Mouse (Mus musculus) brain, embryonic 14.5 days (tissue): ENCODE results near the gene H2-T24. TPM values are rescaled to one million over a fixed set of nuclear protein-coding genes. Genes with fewer than 3 reads are reported as not detected.

Experiments used
- DNase-seq: peaks from one replicate; pipeline ENCODE4 v3.0.0-alpha.2; 2011; ENCODE audit warnings: low read depth
- CTCF ChIP-seq: fragments of 200-500 bp; IDR thresholded peaks from 2 replicates; pipeline ENCODE4 v1.5.1; 2012; ENCODE audit warnings: inconsistent platforms, mild to moderate bottlenecking, moderate library complexity, borderline replicate concordance; ENCODE audit not compliant: insufficient read depth, insufficient read length; ENCODE audit errors: extremely low read depth
- POLR2A ChIP-seq: fragments of 200-500 bp; IDR thresholded peaks from 2 replicates; pipeline ENCODE4 v1.6.1; 2012; ENCODE audit warnings: mild to moderate bottlenecking, inconsistent platforms, borderline replicate concordance; ENCODE audit not compliant: poor library complexity, insufficient read depth, insufficient read length, severe bottlenecking; ENCODE audit errors: extremely low read depth
- polyA plus RNA-seq: library from polyadenylated mRNA; depleted of rRNA; stranded (reverse); fragments of >200 nt; gene quantifications from 2 replicates; pipeline ENCODE4 v1.2.3, GENCODE M21; 2012

Gene H2-T24
- polyA plus RNA-seq, 1 experiment = 0.19 TPM

DNA sequence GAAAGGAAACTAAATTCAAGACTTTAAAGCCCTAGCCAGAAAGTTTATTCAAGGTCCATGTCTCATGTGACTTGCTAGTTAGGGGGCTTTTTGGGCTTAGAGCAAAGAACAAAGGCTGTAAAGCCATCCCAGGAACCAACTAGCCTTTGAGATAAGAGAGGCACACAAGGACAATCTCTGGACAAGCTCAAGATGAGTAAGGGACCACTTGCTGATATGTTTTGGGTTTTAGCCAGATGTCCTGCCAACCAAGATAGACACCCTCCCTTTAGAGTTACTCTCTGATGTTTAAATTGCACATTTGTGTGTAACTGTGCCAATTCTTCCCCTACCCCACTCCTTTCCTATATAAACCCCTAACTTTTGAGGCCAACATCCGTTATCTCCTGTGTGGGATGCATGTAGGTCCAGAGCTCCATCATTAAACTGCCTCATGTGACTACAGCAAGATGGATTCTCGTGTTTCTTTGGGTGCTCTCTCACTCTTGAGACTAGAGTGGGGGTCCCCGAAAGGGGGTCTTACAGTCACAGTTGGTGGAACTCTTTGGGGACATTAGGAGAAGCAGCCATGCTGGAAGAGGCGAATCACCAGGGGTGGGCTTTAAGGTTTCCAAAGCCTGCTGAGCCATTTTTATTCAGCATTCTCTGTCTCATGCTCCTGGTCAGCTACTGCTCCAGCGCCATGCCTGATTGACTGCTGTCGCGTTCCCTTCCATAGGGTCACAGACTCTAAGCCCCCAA lies 8.7 kb upstream of the H2-T24 start:
- TF ChIP-seq CTCF (no peak), POLR2A (no peak)
- DNase-seq = no peak

DNA sequence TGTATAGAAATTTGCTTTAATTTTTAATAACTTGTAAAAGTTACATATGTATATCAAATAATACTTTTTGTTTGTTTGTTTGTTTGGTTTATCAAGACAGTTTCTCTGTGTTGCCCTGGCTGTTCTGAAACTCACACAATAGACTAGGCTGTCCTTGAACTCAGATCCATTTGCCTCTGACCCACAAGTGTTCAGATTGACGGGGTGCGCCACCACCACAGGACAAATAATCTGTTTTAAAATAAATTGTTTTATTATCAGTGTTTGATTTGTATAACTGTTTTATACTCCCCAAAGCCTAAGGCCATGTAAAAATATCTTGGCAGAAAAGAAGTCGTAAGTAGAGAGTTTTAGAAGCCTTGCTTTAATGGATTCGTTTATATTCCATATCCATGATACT lies 7.3 kb upstream of the H2-T24 start:
- no peak for DNase-seq

DNA sequence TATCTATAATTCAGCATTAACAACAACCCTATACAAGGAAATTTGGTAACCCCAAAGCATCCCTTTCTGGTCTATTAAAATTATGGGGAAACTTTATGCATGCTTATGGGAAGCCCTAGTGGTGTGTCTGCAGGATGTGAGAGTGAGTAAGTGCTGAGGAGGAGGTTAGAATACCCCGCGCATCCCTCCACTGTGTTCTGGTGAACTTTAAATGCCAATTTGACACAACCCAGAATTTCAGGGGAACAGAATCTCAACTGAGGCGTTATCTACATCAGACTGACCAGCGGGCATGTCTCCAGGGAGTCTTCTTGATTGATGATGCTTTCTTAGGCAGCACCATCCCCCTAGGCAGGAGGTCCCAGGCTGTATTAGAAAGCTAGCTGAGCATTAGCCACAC lies 5.5 kb upstream of the H2-T24 start:
- DNase-seq = no peak
- TF ChIP-seq CTCF (no peak), POLR2A (no peak)

More for the DNA sequence above, 7.3 kb upstream of the H2-T24 start:
- TF ChIP-seq POLR2A = no peak
- TF ChIP-seq CTCF = no peak

GRCm38 (mm10) chr17:36025197-36025596 lies 4.8 kb upstream of the H2-T24 start:
- TF ChIP-seq CTCF = no peak
- TF ChIP-seq POLR2A = no peak
- DNase-seq = no peak

- DNase-seq = no peak
- TF ChIP-seq POLR2A (no peak), CTCF (no peak)
Observed at GRCm38 (mm10) chr17:36023710-36024654, 3.6 kb upstream of the H2-T24 start.

- no peak for DNase-seq
Observed at GRCm38 (mm10) chr17:36022922-36023321, 2.6 kb upstream of the H2-T24 start.

DNA sequence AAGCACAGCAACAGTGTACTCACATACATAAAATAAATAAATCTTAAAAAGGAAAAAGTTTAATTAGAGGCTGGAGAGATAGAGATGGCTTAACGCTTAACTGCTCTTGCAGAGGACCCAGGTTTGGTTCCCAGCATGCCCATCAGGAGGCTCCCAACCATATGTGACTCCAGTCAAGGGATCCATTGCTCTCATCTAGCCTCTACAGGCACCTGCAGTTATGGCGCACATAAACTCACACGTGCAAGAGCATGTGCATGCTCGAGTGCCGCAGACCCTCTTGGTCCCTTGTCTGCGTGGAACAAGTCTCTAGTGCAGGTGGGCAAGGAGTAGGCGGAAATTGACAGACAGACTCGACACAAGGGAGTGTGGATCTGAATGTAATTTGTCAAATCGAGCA lies 1.7 kb upstream of the H2-T24 start:
- TF ChIP-seq POLR2A = no peak
- TF ChIP-seq CTCF = no peak
- DNase-seq = no peak

More at GRCm38 (mm10) chr17:36022922-36023321, 2.6 kb upstream of the H2-T24 start:
- TF ChIP-seq CTCF (no peak), POLR2A (no peak)

GRCm38 (mm10) chr17:36021309-36021708 lies 949 bp upstream of the H2-T24 start:
- no peak for TF ChIP-seq POLR2A
- TF ChIP-seq CTCF = no peak
- DNase-seq = no peak

DNA sequence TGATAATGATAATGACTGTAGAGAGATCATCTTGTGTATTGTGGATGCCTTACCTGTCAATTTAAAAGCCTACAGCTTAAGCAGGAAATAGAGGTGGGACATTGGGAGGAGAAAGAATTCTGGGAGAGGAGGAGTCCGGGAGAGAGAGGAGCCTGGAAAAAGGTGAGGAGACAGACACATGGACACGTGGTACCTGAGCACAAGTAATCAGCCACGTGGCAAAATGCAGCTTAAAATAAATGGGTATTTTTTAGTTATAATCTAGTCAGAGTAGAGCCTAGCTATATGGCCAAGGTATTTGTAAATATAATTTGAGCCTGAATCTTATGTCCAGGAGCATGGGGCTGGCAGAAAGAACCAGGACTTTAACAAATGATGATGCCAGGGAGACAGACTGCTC lies 841 bp downstream of the H2-T24 start:
- TF ChIP-seq POLR2A (no peak), CTCF (no peak)
- DNase-seq = no peak

DNA sequence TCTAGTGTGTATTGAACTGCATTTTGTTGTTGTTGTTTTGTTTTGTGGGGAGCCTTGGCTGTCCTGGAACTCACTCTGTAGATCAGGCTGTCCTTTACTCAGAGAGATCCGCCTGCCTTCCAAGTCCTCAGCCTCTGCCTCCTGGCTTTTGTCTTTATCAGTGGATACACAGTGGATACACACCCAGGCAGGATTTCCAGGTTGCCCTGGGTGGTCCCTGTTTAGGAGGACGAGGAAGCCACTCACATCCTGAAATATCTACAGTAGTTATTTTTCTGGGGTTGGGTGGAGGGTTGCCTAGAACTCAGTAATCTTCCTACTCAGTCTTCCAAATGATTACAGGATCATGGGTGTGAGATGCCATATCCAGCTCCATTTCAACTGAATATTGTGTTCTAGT lies 1.4 kb downstream of the H2-T24 start:
- TF ChIP-seq CTCF (no peak), POLR2A (no peak)

GRCm38 (mm10) chr17:36017046-36017445 lies 3.3 kb downstream of the H2-T24 start:
- TF ChIP-seq POLR2A = no peak
- no peak for TF ChIP-seq CTCF
- DNase-seq = no peak

More for the DNA sequence above, 1.4 kb downstream of the H2-T24 start:
- DNase-seq = no peak
